Mouse (Mus musculus): ENCODE measurements around the gene Scd3.

DNA sequence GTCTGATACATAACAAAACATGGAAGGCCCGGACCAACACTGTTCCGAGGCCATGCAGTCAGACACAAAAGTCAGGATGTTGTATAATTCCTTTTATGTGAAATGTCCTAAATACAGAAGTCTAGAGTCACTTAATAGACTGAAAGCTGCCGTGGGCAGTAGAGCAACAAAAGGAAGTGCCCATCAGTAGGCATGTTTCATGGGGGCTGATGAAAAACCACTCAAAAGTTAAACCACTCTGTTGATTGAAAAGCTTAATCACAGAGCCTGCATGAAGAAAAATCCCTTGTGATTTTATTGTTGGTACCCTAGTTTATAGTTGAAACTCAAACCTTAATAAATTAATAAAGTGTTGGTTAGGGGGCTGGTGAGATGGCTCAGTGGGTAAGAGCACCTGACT, 60.5 kb downstream of the Scd3 start:
- TF ChIP-seq CTCF (IDR thresholded peaks at IDR 0.05; ENCODE audit: borderline replicate concordance, extremely low read depth, insufficient read depth, insufficient read length) (no peak), POLR2A (IDR thresholded peaks at IDR 0.05; ENCODE audit: borderline replicate concordance, extremely low read depth, insufficient read depth, insufficient read length, poor library complexity, severe bottlenecking) (no peak)
